Mouse (Mus musculus): ENCODE data around the gene Srbd1. TPM values are rescaled to one million over a fixed set of nuclear protein-coding genes. Genes with fewer than 3 reads are reported as not detected.

Srbd1 gene
- polyA plus RNA-seq, 1 experiment, result 0.80 TPM

GRCm38 (mm10) chr17:85943071-85943470 lies 201.9 kb downstream of the Srbd1 start:
- WGBS, result 83% methylated on average over 5 of the region's 5 CpGs
- no peaks in the 10 kb centered on the region for H3K27me3 ChIP-seq (ENCODE audit: control insufficient read depth, insufficient read depth, low read length)
- no peak for TF ChIP-seq POLR2A (IDR thresholded peaks at IDR 0.05; ENCODE audit: low read depth, low read length)
- no peak for TF ChIP-seq CTCF (IDR thresholded peaks at IDR 0.05; ENCODE audit: extremely low read depth, insufficient read length, insufficient replicate concordance, low read depth, low read length)
- H3K27ac ChIP-seq (ENCODE audit: insufficient read depth, low read depth, low read length), result no peak overlapping the region
- H3K4me1 ChIP-seq (ENCODE audit: control insufficient read depth, insufficient read depth, insufficient read length, low read length), result no peaks in the 10 kb centered on the region
- H3K4me3 ChIP-seq (ENCODE audit: low read depth, low read length), result no peak overlapping the region
- H3K36me3 ChIP-seq (ENCODE audit: control insufficient read depth, insufficient read depth, low read length), result no peaks in the 10 kb centered on the region

DNA sequence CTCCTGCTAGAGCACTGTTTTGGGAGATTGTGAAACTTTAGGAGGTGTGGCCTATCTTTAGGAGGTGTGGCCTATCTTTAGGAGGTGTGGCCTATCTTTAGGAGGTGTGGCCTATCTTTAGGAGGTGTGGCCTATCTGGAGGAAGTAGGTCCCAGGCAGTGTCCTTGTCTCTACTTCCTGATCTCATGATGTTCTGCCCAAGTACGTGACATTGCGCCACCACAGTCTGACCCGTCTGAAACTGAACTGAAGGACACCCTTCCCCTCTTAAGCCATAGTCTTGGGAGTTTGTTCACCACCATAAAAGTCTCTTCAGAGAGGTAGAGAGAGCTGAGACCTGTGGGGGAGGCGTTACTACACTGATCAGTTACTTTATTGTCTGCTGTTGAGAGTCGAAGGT lies 202.9 kb downstream of the Srbd1 start:
- Histone ChIP-seq H3K27ac (ENCODE audit: insufficient read depth, low read depth, low read length) (no peak overlapping the region), H3K4me3 (ENCODE audit: low read depth, low read length) (no peak overlapping the region), H3K4me1 (ENCODE audit: control insufficient read depth, insufficient read depth, insufficient read length, low read length) (no peaks in the 10 kb centered on the region), H3K36me3 (ENCODE audit: control insufficient read depth, insufficient read depth, low read length) (no peaks in the 10 kb centered on the region), H3K27me3 (ENCODE audit: control insufficient read depth, insufficient read depth, low read length) (no peaks in the 10 kb centered on the region)
- TF ChIP-seq CTCF (IDR thresholded peaks at IDR 0.05; ENCODE audit: extremely low read depth, insufficient read length, insufficient replicate concordance, low read depth, low read length), result no peak
- no peak for TF ChIP-seq POLR2A (IDR thresholded peaks at IDR 0.05; ENCODE audit: low read depth, low read length)
- WGBS, result 83% methylated on average over 5 of the region's 5 CpGs

DNA sequence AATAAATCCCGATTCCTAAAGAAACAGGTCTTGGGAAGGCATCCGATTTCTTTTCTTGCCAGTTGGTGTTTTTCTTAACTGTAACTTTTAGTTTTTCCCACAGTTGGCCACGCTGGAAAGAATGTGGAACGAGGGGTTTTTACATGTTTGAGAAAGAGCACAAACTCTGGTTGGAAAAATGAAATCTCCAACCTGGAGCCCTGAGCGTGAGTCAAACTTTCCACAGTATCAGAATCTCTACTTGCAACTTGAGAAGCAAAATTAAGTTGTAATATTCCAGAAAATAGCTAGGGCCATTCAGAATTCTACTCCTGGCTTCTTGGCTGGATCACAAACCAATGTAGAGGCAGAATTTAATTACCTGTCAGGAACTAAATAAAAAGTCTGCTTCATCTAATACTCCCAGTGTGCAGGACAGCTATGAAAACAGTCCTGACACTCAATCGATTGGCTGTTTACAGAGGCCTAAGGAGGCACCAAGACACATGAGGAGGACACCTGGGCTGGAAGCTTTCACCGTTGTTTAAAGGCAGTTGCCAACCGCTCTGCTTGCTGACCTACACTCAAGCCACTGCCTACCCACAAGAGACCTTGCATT lies 203.7 kb downstream of the Srbd1 start:
- Histone ChIP-seq H3K36me3 (ENCODE audit: control insufficient read depth, insufficient read depth, low read length) (no peaks in the 10 kb centered on the region), H3K4me3 (ENCODE audit: low read depth, low read length) (no peak overlapping the region), H3K27ac (ENCODE audit: insufficient read depth, low read depth, low read length) (no peak overlapping the region), H3K4me1 (ENCODE audit: control insufficient read depth, insufficient read depth, insufficient read length, low read length) (no peaks in the 10 kb centered on the region), H3K27me3 (ENCODE audit: control insufficient read depth, insufficient read depth, low read length) (no peaks in the 10 kb centered on the region)
- 71% methylated on average over 8 of the region's 8 CpGs for WGBS
- TF ChIP-seq CTCF (IDR thresholded peaks at IDR 0.05; ENCODE audit: extremely low read depth, insufficient read length, insufficient replicate concordance, low read depth, low read length) (no peak), POLR2A (IDR thresholded peaks at IDR 0.05; ENCODE audit: low read depth, low read length) (no peak)

- Histone ChIP-seq H3K27me3 (ENCODE audit: control insufficient read depth, insufficient read depth, low read length) (no peaks in the 10 kb centered on the region), H3K27ac (ENCODE audit: insufficient read depth, low read depth, low read length) (no peak overlapping the region), H3K4me3 (ENCODE audit: low read depth, low read length) (no peak overlapping the region), H3K36me3 (ENCODE audit: control insufficient read depth, insufficient read depth, low read length) (no peaks in the 10 kb centered on the region), H3K4me1 (ENCODE audit: control insufficient read depth, insufficient read depth, insufficient read length, low read length) (no peaks in the 10 kb centered on the region)
- 93% methylated on average over 4 of the region's 4 CpGs for WGBS
- TF ChIP-seq CTCF (IDR thresholded peaks at IDR 0.05; ENCODE audit: extremely low read depth, insufficient read length, insufficient replicate concordance, low read depth, low read length) (no peak), POLR2A (IDR thresholded peaks at IDR 0.05; ENCODE audit: low read depth, low read length) (no peak)
Measured at GRCm38 (mm10) chr17:85937131-85937530, 207.8 kb downstream of the Srbd1 start.

GRCm38 (mm10) chr17:85935268-85935667 lies 209.7 kb downstream of the Srbd1 start:
- Histone ChIP-seq H3K27me3 (ENCODE audit: control insufficient read depth, insufficient read depth, low read length) (no peaks in the 10 kb centered on the region), H3K4me3 (ENCODE audit: low read depth, low read length) (no peak overlapping the region), H3K4me1 (ENCODE audit: control insufficient read depth, insufficient read depth, insufficient read length, low read length) (no peaks in the 10 kb centered on the region), H3K36me3 (ENCODE audit: control insufficient read depth, insufficient read depth, low read length) (no peaks in the 10 kb centered on the region), H3K27ac (ENCODE audit: insufficient read depth, low read depth, low read length) (no peak overlapping the region)
- TF ChIP-seq CTCF (IDR thresholded peaks at IDR 0.05; ENCODE audit: extremely low read depth, insufficient read length, insufficient replicate concordance, low read depth, low read length) (no peak), POLR2A (IDR thresholded peaks at IDR 0.05; ENCODE audit: low read depth, low read length) (no peak)
- WGBS, result 86% methylated on average over 10 of the region's 10 CpGs

Other genes starting within 250 kb of the Srbd1 start
- gene Prkce, start 22.6 kb upstream of the Srbd1 start, polyA plus RNA-seq (2012; rRNA removed), result 1.5 and 3.3 TPM in 2 replicates

Measured in small intestine, adult 2 months (tissue).